Mouse (Mus musculus): ENCODE measurements around the gene Olfr419. TPM values are rescaled to one million over a fixed set of nuclear protein-coding genes. Genes with fewer than 3 reads are reported as not detected.

Olfr419 gene
- polyA plus RNA-seq (2012; rRNA removed; ENCODE audit: low replicate concordance), result not detected in 2 replicates

DNA sequence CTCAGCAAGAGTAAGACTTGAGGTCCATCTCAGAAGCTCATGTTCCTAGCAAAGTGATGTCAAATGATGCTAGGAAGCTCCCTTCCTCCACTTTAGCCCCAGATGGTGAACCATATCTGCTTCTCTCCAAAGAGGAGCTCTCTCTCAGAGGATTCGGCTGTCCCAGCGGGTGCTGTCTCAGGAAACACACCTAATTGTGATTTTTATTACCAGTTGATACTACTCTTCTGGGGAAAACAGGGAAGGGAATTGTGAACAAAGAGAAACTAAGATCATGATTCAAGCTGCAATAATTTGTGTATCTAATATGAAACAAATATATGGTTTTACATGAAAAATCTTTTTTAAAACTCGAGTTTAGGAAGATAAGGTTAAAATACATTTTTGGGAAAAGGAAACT is at the start of gene Olfr419:
Gene Olfr419, minus strand, starts transcription at position 101 of the 400 bp plus-strand sequence.

Other genes with a start within 250 kb of the Olfr419 start
- gene Ifi205, start 220.3 kb downstream of the Olfr419 start, polyA plus RNA-seq (2012; rRNA removed; ENCODE audit: low replicate concordance), result 4.1 and 7.4 TPM in 2 replicates
- gene Olfr433, start 211.4 kb downstream of the Olfr419 start, polyA plus RNA-seq (2012; rRNA removed; ENCODE audit: low replicate concordance), result 0.17 and 0.27 TPM in 2 replicates
- 0.21 TPM in 1 of 2 replicates, not detected in the other for gene Olfr432, start 202.9 kb downstream of the Olfr419 start, polyA plus RNA-seq (2012; rRNA removed; ENCODE audit: low replicate concordance)
- not detected in 2 replicates for gene Olfr430, start 185.5 kb downstream of the Olfr419 start, polyA plus RNA-seq (2012; rRNA removed; ENCODE audit: low replicate concordance)
- not detected in 2 replicates for gene Olfr429, start 167.7 kb downstream of the Olfr419 start, polyA plus RNA-seq (2012; rRNA removed; ENCODE audit: low replicate concordance)
- not detected in 2 replicates for gene Olfr427, start 155.2 kb downstream of the Olfr419 start, polyA plus RNA-seq (2012; rRNA removed; ENCODE audit: low replicate concordance)
- not detected in 2 replicates for gene Olfr231, start 130.9 kb downstream of the Olfr419 start, polyA plus RNA-seq (2012; rRNA removed; ENCODE audit: low replicate concordance)
- not detected in 2 replicates for gene Olfr424, start 120.5 kb downstream of the Olfr419 start, polyA plus RNA-seq (2012; rRNA removed; ENCODE audit: low replicate concordance)
- not detected in 2 replicates for gene Olfr420, start 96.4 kb downstream of the Olfr419 start, polyA plus RNA-seq (2012; rRNA removed; ENCODE audit: low replicate concordance)
- gene Spta1, start 79.3 kb downstream of the Olfr419 start, polyA plus RNA-seq (2012; rRNA removed; ENCODE audit: low replicate concordance), result 0.01 and 0.03 TPM in 2 replicates
- gene Mptx1, start 78.5 kb upstream of the Olfr419 start, polyA plus RNA-seq (2012; rRNA removed; ENCODE audit: low replicate concordance), result not detected in 2 replicates
- not detected in 2 replicates for gene Olfr417, start 113.1 kb upstream of the Olfr419 start, polyA plus RNA-seq (2012; rRNA removed; ENCODE audit: low replicate concordance)
- gene Olfr248, start 139.0 kb upstream of the Olfr419 start, polyA plus RNA-seq (2012; rRNA removed; ENCODE audit: low replicate concordance), result not detected in 2 replicates
- gene Olfr414, start 172.0 kb upstream of the Olfr419 start, polyA plus RNA-seq (2012; rRNA removed; ENCODE audit: low replicate concordance), result not detected in 2 replicates
- gene Olfr220, start 190.0 kb upstream of the Olfr419 start, polyA plus RNA-seq (2012; rRNA removed; ENCODE audit: low replicate concordance), result not detected in 2 replicates
- 0.03 and 1.2 TPM in 2 replicates for gene Fmn2, start 249.8 kb upstream of the Olfr419 start, polyA plus RNA-seq (2012; rRNA removed; ENCODE audit: low replicate concordance)